Mouse (Mus musculus) CH12.LX (cell line): ENCODE data around the gene Tgfb2.

Experiments
- CTCF ChIP-seq, 2 experiments: IDR thresholded peaks in 1 of 2; conservative IDR thresholded peaks in 1 of 2; 2 replicates each; pipeline ENCODE4 v1.5.1; 2011 to 2012; ENCODE audit warnings: low read depth in 2 of 2, low read length in 2 of 2, improper control_type of control experiment in 1 of 2, inconsistent platforms in 1 of 2, mild to moderate bottlenecking in 1 of 2, moderate library complexity in 1 of 2
- EP300 ChIP-seq: IDR thresholded peaks from 2 replicates; pipeline ENCODE4 v1.6.1; 2011; ENCODE audit warnings: low read length, improper control_type of control experiment
- HCFC1 ChIP-seq: IDR thresholded peaks from 2 replicates; pipeline ENCODE4 v1.6.1; 2012; ENCODE audit warnings: low read depth, mild to moderate bottlenecking, inconsistent platforms, low read length, improper control_type of control experiment
- MAX ChIP-seq: IDR thresholded peaks from 2 replicates; pipeline ENCODE4 v1.6.1; 2011; ENCODE audit warnings: low read length, improper control_type of control experiment
- MEF2A ChIP-seq: IDR thresholded peaks from 2 replicates; pipeline ENCODE4 v1.6.1; 2014; ENCODE audit warnings: low read depth, mild to moderate bottlenecking, inconsistent platforms, low read length, improper control_type of control experiment, borderline replicate concordance
- POLR2A ChIP-seq: IDR thresholded peaks from 2 replicates; pipeline ENCODE4 v1.6.1; 2011; ENCODE audit warnings: low read depth, mild to moderate bottlenecking, improper control_type of control experiment, low read length
- UBTF ChIP-seq: IDR thresholded peaks from 2 replicates; pipeline ENCODE4 v1.6.1; 2012; ENCODE audit warnings: low read depth, mild to moderate bottlenecking, inconsistent platforms, low read length, improper control_type of control experiment, moderate library complexity
- USF1 ChIP-seq: IDR thresholded peaks from 2 replicates; pipeline ENCODE4 v1.6.1; 2014; ENCODE audit warnings: low read depth, mild to moderate bottlenecking, inconsistent platforms, low read length, improper control_type of control experiment
- USF2 ChIP-seq: conservative IDR thresholded peaks from 2 replicates; pipeline ENCODE4 v1.6.1; 2011; ENCODE audit warnings: low read depth, low read length, improper control_type of control experiment
- ZKSCAN1 ChIP-seq: IDR thresholded peaks from 2 replicates; pipeline ENCODE4 v1.6.1; 2012; ENCODE audit warnings: low read depth, inconsistent platforms, low read length, improper control_type of control experiment, borderline replicate concordance
- ZNF384 ChIP-seq: IDR thresholded peaks from 2 replicates; pipeline ENCODE4 v1.6.1; 2012; ENCODE audit warnings: low read depth, low read length, improper control_type of control experiment, inconsistent platforms

DNA sequence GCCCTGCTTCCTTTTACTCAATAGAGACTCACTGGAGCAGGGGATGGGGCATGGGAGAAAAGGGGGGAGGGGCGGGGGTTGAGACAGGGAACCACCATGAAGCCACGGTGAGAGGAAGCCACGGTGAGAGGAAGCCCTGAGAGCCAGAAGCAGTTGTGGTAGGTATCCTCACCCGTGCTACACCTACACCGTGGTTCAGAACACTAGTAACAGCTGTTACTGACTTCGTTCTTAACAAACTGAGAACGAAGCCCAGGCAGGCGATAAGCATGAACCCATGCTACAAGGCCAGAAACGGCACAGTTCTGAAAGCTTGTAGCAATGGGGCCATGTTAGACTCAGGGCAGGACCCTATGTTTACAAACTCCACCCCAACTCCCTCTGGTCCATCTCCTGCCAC lies 9.6 kb downstream of the Tgfb2 start:
- TF ChIP-seq MAX = no peak
- no peak for TF ChIP-seq POLR2A
- TF ChIP-seq USF2 = no peak
- no peak for TF ChIP-seq ZNF384
- no peak for TF ChIP-seq CTCF (conservative IDR thresholded peaks at IDR 0.05 in 1 of 2, IDR thresholded peaks at IDR 0.05 in 1 of 2; ENCODE audit: low read depth in 2 of 2, low read length in 2 of 2)
- no peak for TF ChIP-seq MEF2A
- TF ChIP-seq USF1 = no peak
- no peak for TF ChIP-seq ZKSCAN1
- TF ChIP-seq HCFC1 = no peak
- TF ChIP-seq EP300 = no peak
- no peak for TF ChIP-seq UBTF
